Mouse (Mus musculus): ENCODE data around the gene Mmp7. TPM values are rescaled to one million over a fixed set of nuclear protein-coding genes. Genes with fewer than 3 reads are reported as not detected.

Gene Mmp7
- polyA plus RNA-seq, 2 experiments, result not detected

GRCm38 (mm10) chr9:7659469-7660020 lies 32.3 kb upstream of the Mmp7 start:
- H3K4me1 ChIP-seq (ENCODE audit: control insufficient read depth, insufficient read depth, low read length), result no peaks in the 10 kb centered on the region
- no peak for ATAC-seq (ENCODE audit: low FRiP score, low read depth)
- H3K27me3 ChIP-seq (ENCODE audit: control insufficient read depth, insufficient read depth, low read length), result no peaks in the 10 kb centered on the region
- H3K9ac ChIP-seq (ENCODE audit: low read depth, low read length, severe bottlenecking), result no peak overlapping the region
- no peak overlapping the region for H3K4me3 ChIP-seq (replicated peaks; ENCODE audit: low read length)
- H3K9me3 ChIP-seq (ENCODE audit: control insufficient read depth, low read length), result no peaks in the 10 kb centered on the region
- no peak overlapping the region for H3K4me2 ChIP-seq (replicated peaks; ENCODE audit: low read depth, low read length, severe bottlenecking)
- TF ChIP-seq POLR2A (IDR thresholded peaks at IDR 0.05; ENCODE audit: borderline replicate concordance, extremely low read depth, insufficient read depth, insufficient read length), result no peak
- no peak for DNase-seq (ENCODE audit: low spot score)
- WGBS, result 76% methylated on average over 6 of the region's 6 CpGs
- no peaks in the 10 kb centered on the region for H3K36me3 ChIP-seq (ENCODE audit: control insufficient read depth, insufficient read depth, low read length)
- no peak overlapping the region for H3K27ac ChIP-seq (replicated peaks; ENCODE audit: low read depth, low read length)

- DNase-seq (ENCODE audit: low spot score) (no peak), ATAC-seq (ENCODE audit: low FRiP score, low read depth) (no peak)
- no peak overlapping the region for H3K27ac ChIP-seq (replicated peaks; ENCODE audit: low read depth, low read length)
- no peak for TF ChIP-seq POLR2A (IDR thresholded peaks at IDR 0.05; ENCODE audit: borderline replicate concordance, extremely low read depth, insufficient read depth, insufficient read length)
- no peaks in the 10 kb centered on the region for H3K36me3 ChIP-seq (ENCODE audit: control insufficient read depth, insufficient read depth, low read length)
- no peak overlapping the region for H3K4me3 ChIP-seq (replicated peaks; ENCODE audit: low read length)
- H3K9ac ChIP-seq (ENCODE audit: low read depth, low read length, severe bottlenecking), result no peak overlapping the region
- no peaks in the 10 kb centered on the region for H3K4me1 ChIP-seq (ENCODE audit: control insufficient read depth, insufficient read depth, low read length)
- H3K4me2 ChIP-seq (replicated peaks; ENCODE audit: low read depth, low read length, severe bottlenecking), result no peak overlapping the region
- 97% methylated on average over 1 of the region's 1 CpGs for WGBS
- H3K9me3 ChIP-seq (ENCODE audit: control insufficient read depth, low read length), result no peaks in the 10 kb centered on the region
- no peaks in the 10 kb centered on the region for H3K27me3 ChIP-seq (ENCODE audit: control insufficient read depth, insufficient read depth, low read length)
These were observed 30.5 kb upstream of the Mmp7 start for GRCm38 (mm10) chr9:7661371-7661770.

- ATAC-seq (ENCODE audit: low FRiP score, low read depth), result no peak
- Histone ChIP-seq H3K9me3 (ENCODE audit: control insufficient read depth, low read length) (no peaks in the 10 kb centered on the region), H3K36me3 (ENCODE audit: control insufficient read depth, insufficient read depth, low read length) (no peaks in the 10 kb centered on the region), H3K4me3 (replicated peaks; ENCODE audit: low read length) (no peak overlapping the region), H3K4me2 (replicated peaks; ENCODE audit: low read depth, low read length, severe bottlenecking) (no peak overlapping the region), H3K9ac (ENCODE audit: low read depth, low read length, severe bottlenecking) (no peak overlapping the region), H3K4me1 (ENCODE audit: control insufficient read depth, insufficient read depth, low read length) (no peaks in the 10 kb centered on the region), H3K27ac (replicated peaks; ENCODE audit: low read depth, low read length) (no peak overlapping the region), H3K27me3 (ENCODE audit: control insufficient read depth, insufficient read depth, low read length) (no peaks in the 10 kb centered on the region)
- 89% methylated on average over 1 of the region's 1 CpGs for whole genome bisulfite sequencing
- DNase-seq (ENCODE audit: low spot score), result no peak
- TF ChIP-seq POLR2A (IDR thresholded peaks at IDR 0.05; ENCODE audit: borderline replicate concordance, extremely low read depth, insufficient read depth, insufficient read length), result no peak
These were observed 22.2 kb upstream of the Mmp7 start for GRCm38 (mm10) chr9:7669674-7670073.

- ATAC-seq (ENCODE audit: low FRiP score, low read depth), result no peak
- no peak for TF ChIP-seq POLR2A (IDR thresholded peaks at IDR 0.05; ENCODE audit: borderline replicate concordance, extremely low read depth, insufficient read depth, insufficient read length)
- Histone ChIP-seq H3K36me3 (ENCODE audit: control insufficient read depth, insufficient read depth, low read length) (no peaks in the 10 kb centered on the region), H3K9me3 (ENCODE audit: control insufficient read depth, low read length) (no peaks in the 10 kb centered on the region), H3K9ac (ENCODE audit: low read depth, low read length, severe bottlenecking) (no peak overlapping the region), H3K4me2 (replicated peaks; ENCODE audit: low read depth, low read length, severe bottlenecking) (no peak overlapping the region), H3K4me1 (ENCODE audit: control insufficient read depth, insufficient read depth, low read length) (no peaks in the 10 kb centered on the region), H3K4me3 (replicated peaks; ENCODE audit: low read length) (no peak overlapping the region), H3K27me3 (ENCODE audit: control insufficient read depth, insufficient read depth, low read length) (no peaks in the 10 kb centered on the region), H3K27ac (replicated peaks; ENCODE audit: low read depth, low read length) (no peak overlapping the region)
- DNase-seq (ENCODE audit: low spot score), result no peak
- 83% methylated on average over 9 of the region's 9 CpGs for WGBS
These were observed 18.9 kb upstream of the Mmp7 start for GRCm38 (mm10) chr9:7672985-7673384.

GRCm38 (mm10) chr9:7678154-7678837 lies 13.6 kb upstream of the Mmp7 start:
- H3K4me1 ChIP-seq (ENCODE audit: control insufficient read depth, insufficient read depth, low read length), result no peaks in the 10 kb centered on the region
- WGBS, result 69% methylated on average over 2 of the region's 2 CpGs
- H3K36me3 ChIP-seq (ENCODE audit: control insufficient read depth, insufficient read depth, low read length), result no peaks in the 10 kb centered on the region
- no peak overlapping the region for H3K4me3 ChIP-seq (replicated peaks; ENCODE audit: low read length)
- H3K4me2 ChIP-seq (replicated peaks; ENCODE audit: low read depth, low read length, severe bottlenecking), result no peak overlapping the region
- no peak for TF ChIP-seq POLR2A (IDR thresholded peaks at IDR 0.05; ENCODE audit: borderline replicate concordance, extremely low read depth, insufficient read depth, insufficient read length)
- H3K9ac ChIP-seq (ENCODE audit: low read depth, low read length, severe bottlenecking), result no peak overlapping the region
- ATAC-seq (ENCODE audit: low FRiP score, low read depth), result no peak
- H3K9me3 ChIP-seq (ENCODE audit: control insufficient read depth, low read length), result no peaks in the 10 kb centered on the region
- DNase-seq (ENCODE audit: low spot score), result no peak
- no peak overlapping the region for H3K27ac ChIP-seq (replicated peaks; ENCODE audit: low read depth, low read length)
- H3K27me3 ChIP-seq (ENCODE audit: control insufficient read depth, insufficient read depth, low read length), result no peaks in the 10 kb centered on the region
